In the genomic region with DNA sequence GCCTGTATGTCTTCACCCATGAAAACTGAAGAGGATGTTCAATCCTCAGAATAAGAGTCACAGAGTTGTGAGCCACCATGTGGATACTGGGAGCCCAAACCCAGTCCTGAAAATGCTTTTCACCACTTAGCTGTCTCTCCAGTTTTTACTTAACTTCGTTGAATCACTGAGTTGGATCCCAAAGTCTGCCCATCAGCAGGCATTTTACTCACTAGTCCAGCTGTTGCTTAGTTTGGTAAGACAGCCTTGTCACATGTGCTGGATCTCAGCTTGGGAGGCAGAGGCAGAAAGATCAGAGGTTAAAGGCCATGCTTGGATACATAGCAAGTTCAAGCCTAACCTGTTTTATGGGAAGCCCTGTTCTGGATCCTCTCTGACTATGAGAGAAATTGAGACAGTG, we compare ENCODE assay signal across 21 mouse cellular contexts. TPM values are rescaled to one million over a fixed set of nuclear protein-coding genes. Genes with fewer than 3 reads are reported as not detected.
DNase-seq lines count a peak whose midpoint lies in the region; ATAC-seq and TF ChIP-seq lines count a peak whose summit lies in the region.
"Had no signal": no experiment of that assay in that cellular context is flagged by ENCODE, and none has a peak within 500 bp of the region (broad histone marks: within the 10 kb centered on the region; RNA-seq: fewer than 3 reads in every experiment).

No protein-coding gene starts in this region.

- H3K4me3 ChIP-seq in kidney, postnatal 0 days (replicated peaks; ENCODE audit: low read depth, low read length) = no peak overlapping the region
- H3K4me3 ChIP-seq in brown adipose tissue, adult 24 weeks (ENCODE audit: insufficient read depth, low read depth, low read length) = no peak overlapping the region
- H3K4me3 ChIP-seq in liver, embryonic 13.5 days (replicated peaks) = peak overlapping the region; percentile 56
- no peak overlapping the region for H3K4me3 ChIP-seq in stomach, postnatal 0 days (ENCODE audit: low read depth, low read length)
- no peak overlapping the region for H3K4me3 ChIP-seq in intestine, embryonic 16.5 days (ENCODE audit: low read length)
- H3K4me3 ChIP-seq: hindbrain, embryonic 13.5 days; limb, embryonic 10.5 days; lung, embryonic 15.5 days; midbrain, embryonic 12.5 days; neural tube, embryonic 13.5 days had no signal

- no peak overlapping the region for H3K9ac ChIP-seq in kidney, postnatal 0 days (ENCODE audit: low read depth, low read length)
- H3K9ac ChIP-seq in liver, embryonic 13.5 days = peak overlapping the region; percentile 70
- H3K9ac ChIP-seq in stomach, postnatal 0 days (ENCODE audit: low read length) = no peak overlapping the region
- H3K9ac ChIP-seq in intestine, embryonic 16.5 days (ENCODE audit: low read depth, low read length) = no peak overlapping the region
- H3K9ac ChIP-seq: forebrain, postnatal 0 days; hindbrain, embryonic 13.5 days; lung, embryonic 15.5 days; midbrain, embryonic 12.5 days; neural tube, embryonic 13.5 days had no signal

- no peak for TF ChIP-seq EP300 in stomach, postnatal 0 days (optimal IDR thresholded peaks at IDR 0.05)

- H3K27me3 ChIP-seq in kidney, postnatal 0 days (ENCODE audit: insufficient read depth, low read length) = no peaks in the 10 kb centered on the region
- H3K27me3 ChIP-seq in liver, embryonic 13.5 days = no peaks in the 10 kb centered on the region
- H3K27me3 ChIP-seq in stomach, postnatal 0 days (ENCODE audit: control insufficient read depth, insufficient read depth, low read length) = no peaks in the 10 kb centered on the region
- H3K27me3 ChIP-seq in intestine, embryonic 16.5 days (replicated peaks; ENCODE audit: control insufficient read depth, insufficient read depth, low read length) = no peaks in the 10 kb centered on the region
- H3K27me3 ChIP-seq: hindbrain, embryonic 13.5 days; lung, embryonic 15.5 days; midbrain, embryonic 12.5 days; neural tube, embryonic 13.5 days had no signal

- DNase-seq in kidney, postnatal 0 days (ENCODE audit: low spot score) = no peak
- no peak for DNase-seq in kidney, postnatal 4 days
- DNase-seq in liver, embryonic 13.5 days = no peak
- no peak for DNase-seq in stomach, postnatal 0 days (ENCODE audit: low spot score)
- DNase-seq in thymus, postnatal 4 days = no peak
- no peak for DNase-seq in T-cell, adult 2 months (ENCODE audit: low spot score)
- DNase-seq: adrenal gland, postnatal 25 days; cerebellum, adult 9-10 months; forebrain, postnatal 0 days; heart, postnatal 14 days; kidney, adult 8-10 months; kidney, postnatal 25 days; lung, postnatal 4 days had no signal

- H3K4me1 ChIP-seq in kidney, postnatal 0 days (replicated peaks; ENCODE audit: insufficient read depth, low read length) = no peaks in the 10 kb centered on the region
- H3K4me1 ChIP-seq in brown adipose tissue, adult 24 weeks (ENCODE audit: control insufficient read depth, insufficient read depth, insufficient read length, low read length) = no peaks in the 10 kb centered on the region
- H3K4me1 ChIP-seq in liver, embryonic 13.5 days (replicated peaks) = peaks cover 70% of the 10 kb centered on the region
- H3K4me1 ChIP-seq in stomach, postnatal 0 days (replicated peaks; ENCODE audit: control insufficient read depth, insufficient read depth) = no peaks in the 10 kb centered on the region
- 0 out of 2 replicates have a peak, but pooled peaks cover 4% of the 10 kb centered on the region for H3K4me1 ChIP-seq in intestine, embryonic 16.5 days (ENCODE audit: control insufficient read depth, insufficient read depth, low read length)
- H3K4me1 ChIP-seq: hindbrain, embryonic 13.5 days; limb, embryonic 10.5 days; lung, embryonic 15.5 days; midbrain, embryonic 12.5 days; neural tube, embryonic 13.5 days had no signal

- peaks cover 15% of the 10 kb centered on the region; the same call in 1 of the 2 replicates for H3K36me3 ChIP-seq in kidney, postnatal 0 days (ENCODE audit: insufficient read depth, low read length)
- H3K36me3 ChIP-seq in liver, embryonic 13.5 days = peaks cover 45% of the 10 kb centered on the region
- 0 out of 2 replicates have a peak, but pooled peaks cover 4% of the 10 kb centered on the region for H3K36me3 ChIP-seq in stomach, postnatal 0 days (ENCODE audit: control insufficient read depth, insufficient read depth, low read length)
- 0 out of 2 replicates have a peak, but pooled peaks cover 5% of the 10 kb centered on the region for H3K36me3 ChIP-seq in intestine, embryonic 16.5 days (ENCODE audit: control insufficient read depth, insufficient read depth, low read length)

- 0 out of 2 replicates have a peak overlapping the region, but pooled peaks have one; percentile 4 for H3K27ac ChIP-seq in kidney, postnatal 0 days
- H3K27ac ChIP-seq in brown adipose tissue, adult 24 weeks (replicated peaks; ENCODE audit: low read depth, low read length) = peak overlapping the region; percentile 23
- peak overlapping the region; percentile 96 for H3K27ac ChIP-seq in liver, embryonic 13.5 days
- H3K27ac ChIP-seq in stomach, postnatal 0 days (replicated peaks) = peak overlapping the region; percentile 13; the same call in 1 of the 2 replicates
- no peak overlapping the region for H3K27ac ChIP-seq in intestine, embryonic 16.5 days (ENCODE audit: low read length)
- H3K27ac ChIP-seq: hindbrain, embryonic 13.5 days; limb, embryonic 10.5 days; lung, embryonic 15.5 days; midbrain, embryonic 12.5 days; neural tube, embryonic 13.5 days had no signal

- TF ChIP-seq CTCF in kidney, postnatal 0 days (IDR thresholded peaks at IDR 0.05; ENCODE audit: low read depth) = no peak
- TF ChIP-seq CTCF in stomach, postnatal 0 days (IDR thresholded peaks at IDR 0.05; ENCODE audit: low read depth) = no peak

- H3K4me2 ChIP-seq in kidney, postnatal 0 days (ENCODE audit: low read length) = no peak overlapping the region
- H3K4me2 ChIP-seq in liver, embryonic 13.5 days = peak overlapping the region; percentile 67
- H3K4me2 ChIP-seq in stomach, postnatal 0 days (replicated peaks; ENCODE audit: low read depth) = no peak overlapping the region
- H3K4me2 ChIP-seq in intestine, embryonic 16.5 days (ENCODE audit: low read depth, low read length) = no peak overlapping the region
- H3K4me2 ChIP-seq: hindbrain, embryonic 13.5 days; lung, embryonic 15.5 days; midbrain, embryonic 12.5 days; neural tube, embryonic 13.5 days had no signal

- ATAC-seq in kidney, postnatal 0 days (replicated peaks; ENCODE audit: low FRiP score, low read depth) = no peak
- ATAC-seq in liver, embryonic 13.5 days (ENCODE audit: low read depth) = no peak
- no peak for ATAC-seq in stomach, postnatal 0 days (ENCODE audit: low FRiP score, low TSS enrichment)
- ATAC-seq in intestine, embryonic 16.5 days = no peak
- ATAC-seq: forebrain, postnatal 0 days; inflammation-experienced regulatory T-cells, adult 6 months had no signal

- no peaks in the 10 kb centered on the region for H3K9me3 ChIP-seq in kidney, postnatal 0 days (replicated peaks; ENCODE audit: low read length)
- no peaks in the 10 kb centered on the region for H3K9me3 ChIP-seq in liver, embryonic 13.5 days (replicated peaks)
- H3K9me3 ChIP-seq in stomach, postnatal 0 days (ENCODE audit: control insufficient read depth, low read length) = no peaks in the 10 kb centered on the region
- no peaks in the 10 kb centered on the region for H3K9me3 ChIP-seq in intestine, embryonic 16.5 days (ENCODE audit: control insufficient read depth, low read length)
- H3K9me3 ChIP-seq: hindbrain, embryonic 13.5 days; limb, embryonic 10.5 days; lung, embryonic 15.5 days; midbrain, embryonic 12.5 days; neural tube, embryonic 13.5 days had no signal

- WGBS in kidney, postnatal 0 days = 79% methylated on average over 1 of the region's 1 CpGs
- 46% methylated on average over 1 of the region's 1 CpGs for WGBS in liver, embryonic 13.5 days (ENCODE audit: insufficient replicate concordance)
- WGBS in stomach, postnatal 0 days = 71% methylated on average over 1 of the region's 1 CpGs
- WGBS in intestine, embryonic 16.5 days = 89% methylated on average over 1 of the region's 1 CpGs

RNA-seq across cellular contexts. Expression of a gene that starts 23.6 kb away (rescaled TPM):
- 54.5 and 61.6 TPM in 2 replicates for polyA plus RNA-seq in kidney, postnatal 0 days (2015; fragmentation: Nextera tagmentation; extraction: Ambion mirVana)
- polyA plus RNA-seq in brown adipose tissue, adult 24 weeks (2012; ENCODE audit: insufficient read depth, insufficient read length, missing spikeins) = 27.0 and 49.5 TPM in 2 replicates
- polyA plus RNA-seq in liver, embryonic 13.5 days (2015; fragmentation: Nextera tagmentation; extraction: Ambion mirVana) = 77.1 and 95.0 TPM in 2 replicates
- polyA plus RNA-seq in stomach, postnatal 0 days (2015; fragmentation: Nextera tagmentation; extraction: Ambion mirVana) = 41.8 and 43.3 TPM in 2 replicates
- 81.2 and 85.4 TPM in 2 replicates for polyA plus RNA-seq in intestine, embryonic 16.5 days (2015; fragmentation: Nextera tagmentation; extraction: Ambion mirVana)

RNA-seq across cellular contexts. Expression of a gene that starts 47.7 kb away (rescaled TPM):
- polyA plus RNA-seq in kidney, postnatal 0 days (2015; fragmentation: Nextera tagmentation; extraction: Ambion mirVana) = 1.9 and 2.7 TPM in 2 replicates
- polyA plus RNA-seq in brown adipose tissue, adult 24 weeks (2012; ENCODE audit: insufficient read depth, insufficient read length, missing spikeins) = 0.95 and 3.4 TPM in 2 replicates
- polyA plus RNA-seq in liver, embryonic 13.5 days (2015; fragmentation: Nextera tagmentation; extraction: Ambion mirVana) = 0.42 and 0.50 TPM in 2 replicates
- polyA plus RNA-seq in stomach, postnatal 0 days (2015; fragmentation: Nextera tagmentation; extraction: Ambion mirVana) = 1.6 and 1.9 TPM in 2 replicates
- 0.69 and 0.71 TPM in 2 replicates for polyA plus RNA-seq in intestine, embryonic 16.5 days (2015; fragmentation: Nextera tagmentation; extraction: Ambion mirVana)
- polyA plus RNA-seq: inflammation-experienced regulatory T-cells, adult 6 months had no signal

RNA-seq across cellular contexts. Expression of a gene that starts 54.9 kb away (rescaled TPM):
- 27.2 and 30.3 TPM in 2 replicates for polyA plus RNA-seq in kidney, postnatal 0 days (2015; fragmentation: Nextera tagmentation; extraction: Ambion mirVana)
- 17.7 and 20.5 TPM in 2 replicates for polyA plus RNA-seq in brown adipose tissue, adult 24 weeks (2012; ENCODE audit: insufficient read depth, insufficient read length, missing spikeins)
- polyA plus RNA-seq in liver, embryonic 13.5 days (2015; fragmentation: Nextera tagmentation; extraction: Ambion mirVana) = 14.3 and 15.1 TPM in 2 replicates
- polyA plus RNA-seq in stomach, postnatal 0 days (2015; fragmentation: Nextera tagmentation; extraction: Ambion mirVana) = 21.4 and 24.8 TPM in 2 replicates
- polyA plus RNA-seq in intestine, embryonic 16.5 days (2015; fragmentation: Nextera tagmentation; extraction: Ambion mirVana) = 17.5 and 21.0 TPM in 2 replicates
